Mouse (Mus musculus) kidney, embryonic 14.5 days (tissue): ENCODE data around the gene Schip1. TPM values are rescaled to one million over a fixed set of nuclear protein-coding genes. Genes with fewer than 3 reads are reported as not detected.

Experiments used
- ATAC-seq: fragments of 200-750 bp; cut with Nextera tagmentation; 2 replicates; pipeline ENCODE4 v1.8.0; 2017; ENCODE audit warnings: moderate number of reproducible peaks, mild to moderate bottlenecking, moderate TSS enrichment, moderate library complexity; ENCODE audit not compliant: low FRiP score, low TSS enrichment
- H3K27ac ChIP-seq: fragments of 300-500 bp; sonication (generic); 2 replicates; pipeline ENCODE4 v1.5.1; 2014; ENCODE audit warnings: low read depth, mild to moderate bottlenecking, low read length, moderate library complexity, mixed read lengths
- H3K27me3 ChIP-seq: fragments of 300-500 bp; sonication (generic); 2 replicates; pipeline ENCODE4 v1.6.1; 2014; ENCODE audit warnings: mild to moderate bottlenecking, low read length; ENCODE audit not compliant: control insufficient read depth, insufficient read depth
- H3K36me3 ChIP-seq: fragments of 300-500 bp; sonication (generic); 2 replicates; pipeline ENCODE4 v1.6.1; 2014; ENCODE audit warnings: low read length, mixed read lengths; ENCODE audit not compliant: control insufficient read depth, insufficient read depth
- H3K4me1 ChIP-seq: fragments of 300-500 bp; sonication (generic); 2 replicates; pipeline ENCODE4 v1.6.1; 2014; ENCODE audit warnings: low read length, mixed read lengths; ENCODE audit not compliant: control insufficient read depth, insufficient read depth
- H3K4me2 ChIP-seq: fragments of 300-500 bp; sonication (generic); replicated peaks from 2 replicates; pipeline ENCODE4 v1.6.1; 2014; ENCODE audit warnings: low read depth, mild to moderate bottlenecking, low read length
- H3K4me3 ChIP-seq: fragments of 300-500 bp; sonication (generic); 2 replicates; pipeline ENCODE4 v1.5.1; 2014; ENCODE audit warnings: mild to moderate bottlenecking, low read length
- H3K9ac ChIP-seq: fragments of 300-500 bp; sonication (generic); 2 replicates; pipeline ENCODE4 v1.6.1; 2014; ENCODE audit warnings: low read depth, mild to moderate bottlenecking, low read length, moderate library complexity
- H3K9me3 ChIP-seq: fragments of 300-500 bp; sonication (generic); 2 replicates; pipeline ENCODE4 v1.6.1; 2016; ENCODE audit warnings: low read length; ENCODE audit not compliant: control insufficient read depth
- WGBS: fragments of 180-500 bp; shearing (Covaris S2); extraction: QIAGEN DNeasy Blood & Tissue Kit; methylation state at CpG from one replicate; pipeline ENCODE4 v1.1.7; 2014; 5-methylcytosine and 5-hydroxymethylcytosine counted together
- polyA plus RNA-seq: library from polyadenylated mRNA; unstranded; fragments of >200 nt; fragmentation: Nextera tagmentation; extraction: Ambion mirVana; gene quantifications from 2 replicates; pipeline ENCODE4 v1.2.1, GENCODE M21; 2014

Schip1 gene
- polyA plus RNA-seq, 1 experiment from 2014 or later = 50.1 TPM

GRCm38 (mm10) chr3:68335501-68335900 lies 270.9 kb downstream of the Schip1 start:
- ATAC-seq = no peak
- Histone ChIP-seq H3K9me3 (no peaks in the 10 kb centered on the region), H3K4me3 (no peak overlapping the region), H3K36me3 (no peaks in the 10 kb centered on the region), H3K27ac (no peak overlapping the region), H3K9ac (no peak overlapping the region), H3K27me3 (no peaks in the 10 kb centered on the region), H3K4me1 (no peaks in the 10 kb centered on the region), H3K4me2 (no peak overlapping the region)
- 92% methylated on average over 4 of the region's 4 CpGs for WGBS

GRCm38 (mm10) chr3:68350624-68351023 lies 286.0 kb downstream of the Schip1 start:
- Histone ChIP-seq H3K36me3 (no peaks in the 10 kb centered on the region), H3K9me3 (peaks cover 3% of the 10 kb centered on the region), H3K9ac (no peak overlapping the region), H3K4me1 (peaks cover 5% of the 10 kb centered on the region; the same call in 1 of the 2 replicates), H3K4me3 (no peak overlapping the region), H3K4me2 (no peak overlapping the region), H3K27me3 (no peaks in the 10 kb centered on the region), H3K27ac (no peak overlapping the region)
- WGBS = 27% methylated on average over 6 of the region's 6 CpGs
- ATAC-seq = no peak

GRCm38 (mm10) chr3:68351461-68351860 lies 286.9 kb downstream of the Schip1 start:
- no peaks in the 10 kb centered on the region for H3K27me3 ChIP-seq
- 17% methylated on average over 3 of the region's 3 CpGs for whole genome bisulfite sequencing
- H3K9me3 ChIP-seq = peaks cover 3% of the 10 kb centered on the region
- no peaks in the 10 kb centered on the region for H3K36me3 ChIP-seq
- H3K4me1 ChIP-seq = peaks cover 5% of the 10 kb centered on the region; the same call in 1 of the 2 replicates
- H3K9ac ChIP-seq = no peak overlapping the region
- H3K27ac ChIP-seq = no peak overlapping the region
- no peak overlapping the region for H3K4me2 ChIP-seq
- no peak overlapping the region for H3K4me3 ChIP-seq
- ATAC-seq = peak; percentile 83; the same call in 1 of the 2 replicates

GRCm38 (mm10) chr3:68352961-68353360 lies 288.4 kb downstream of the Schip1 start:
- Histone ChIP-seq H3K9ac (no peak overlapping the region), H3K27me3 (no peaks in the 10 kb centered on the region), H3K4me1 (peaks cover 5% of the 10 kb centered on the region; the same call in 1 of the 2 replicates), H3K36me3 (no peaks in the 10 kb centered on the region), H3K27ac (no peak overlapping the region), H3K9me3 (peaks cover 3% of the 10 kb centered on the region), H3K4me2 (no peak overlapping the region), H3K4me3 (no peak overlapping the region)
- ATAC-seq = no peak
- 92% methylated on average over 7 of the region's 7 CpGs for WGBS

- H3K4me3 ChIP-seq = no peak overlapping the region
- no peak overlapping the region for H3K4me2 ChIP-seq
- ATAC-seq = no peak
- H3K27me3 ChIP-seq = no peaks in the 10 kb centered on the region
- WGBS = 45% methylated on average over 3 of the region's 3 CpGs
- no peak overlapping the region for H3K27ac ChIP-seq
- peaks cover 5% of the 10 kb centered on the region; the same call in 1 of the 2 replicates for H3K4me1 ChIP-seq
- H3K36me3 ChIP-seq = no peaks in the 10 kb centered on the region
- H3K9me3 ChIP-seq = peaks cover 3% of the 10 kb centered on the region
- H3K9ac ChIP-seq = no peak overlapping the region
These were observed 288.9 kb downstream of the Schip1 start for GRCm38 (mm10) chr3:68353492-68353891.

GRCm38 (mm10) chr3:68356516-68356915 lies 291.9 kb downstream of the Schip1 start:
- H3K4me2 ChIP-seq = no peak overlapping the region
- H3K9me3 ChIP-seq = peaks cover 3% of the 10 kb centered on the region
- no peak overlapping the region for H3K4me3 ChIP-seq
- ATAC-seq = no peak
- no peaks in the 10 kb centered on the region for H3K27me3 ChIP-seq
- 84% methylated on average over 2 of the region's 2 CpGs for WGBS
- H3K9ac ChIP-seq = no peak overlapping the region
- no peak overlapping the region for H3K27ac ChIP-seq
- H3K36me3 ChIP-seq = no peaks in the 10 kb centered on the region
- no peaks in the 10 kb centered on the region for H3K4me1 ChIP-seq

- no peaks in the 10 kb centered on the region for H3K27me3 ChIP-seq
- H3K9me3 ChIP-seq = no peaks in the 10 kb centered on the region; the same call in 1 of the 2 replicates
- H3K9ac ChIP-seq = no peak overlapping the region
- H3K4me2 ChIP-seq = no peak overlapping the region
- ATAC-seq = no peak
- H3K4me1 ChIP-seq = no peaks in the 10 kb centered on the region
- H3K27ac ChIP-seq = no peak overlapping the region
- no peaks in the 10 kb centered on the region for H3K36me3 ChIP-seq
- no peak overlapping the region for H3K4me3 ChIP-seq
These were observed 303.4 kb downstream of the Schip1 start for GRCm38 (mm10) chr3:68368029-68368428.

- H3K4me1 ChIP-seq = 0 out of 2 replicates have a peak, but pooled peaks cover 3% of the 10 kb centered on the region
- no peak overlapping the region for H3K27ac ChIP-seq
- ATAC-seq = no peak
- H3K4me2 ChIP-seq = no peak overlapping the region
- H3K9ac ChIP-seq = no peak overlapping the region
- no peaks in the 10 kb centered on the region for H3K27me3 ChIP-seq
- H3K9me3 ChIP-seq = no peaks in the 10 kb centered on the region
- no peak overlapping the region for H3K4me3 ChIP-seq
- no peaks in the 10 kb centered on the region for H3K36me3 ChIP-seq
- WGBS = no CpG with 5 or more reads among the region's 1 CpGs
These were observed 308.3 kb downstream of the Schip1 start for GRCm38 (mm10) chr3:68372925-68373324.

GRCm38 (mm10) chr3:68375100-68375508 lies 310.5 kb downstream of the Schip1 start:
- Histone ChIP-seq H3K4me3 (no peak overlapping the region), H3K36me3 (no peaks in the 10 kb centered on the region), H3K27me3 (no peaks in the 10 kb centered on the region), H3K9me3 (no peaks in the 10 kb centered on the region), H3K9ac (no peak overlapping the region), H3K27ac (no peak overlapping the region), H3K4me1 (0 out of 2 replicates have a peak, but pooled peaks cover 3% of the 10 kb centered on the region), H3K4me2 (no peak overlapping the region)
- WGBS = 13% methylated on average over 10 of the region's 10 CpGs
- no peak for ATAC-seq
